Mouse (Mus musculus) liver, adult 2 months (tissue): Measurements from ENCODE around the gene Ogdhl.

Source experiments
- CTCF ChIP-seq: fragments of 200-500 bp; IDR thresholded peaks from 2 replicates; pipeline ENCODE4 v1.5.1; 2011; ENCODE audit warnings: low read depth, low read length, control low read depth
- POLR2A ChIP-seq: fragments of 200-500 bp; IDR thresholded peaks from 2 replicates; pipeline ENCODE4 v1.6.1; 2011; ENCODE audit warnings: low read length, control low read depth; ENCODE audit not compliant: insufficient read depth; ENCODE audit errors: extremely low read depth

DNA sequence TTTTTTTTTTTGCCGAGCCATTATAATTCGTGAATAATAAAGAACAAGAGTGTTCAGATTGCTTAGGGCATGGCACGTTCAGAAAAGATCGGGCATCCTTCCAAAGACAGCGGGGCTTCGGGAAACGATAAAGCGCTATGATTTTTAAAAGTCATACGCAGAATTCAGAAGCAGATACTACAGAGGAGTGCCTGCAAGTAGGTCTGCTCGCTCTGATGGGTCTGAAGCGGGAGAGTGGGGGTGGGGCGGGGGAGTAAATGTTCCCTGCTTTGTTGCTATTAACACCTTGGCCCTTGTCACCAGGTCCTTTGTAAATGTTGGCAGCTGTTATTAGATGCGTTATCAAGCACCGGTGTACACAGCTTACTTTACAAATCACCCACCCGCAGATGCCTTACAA, 59.8 kb downstream of the Ogdhl start:
- TF ChIP-seq POLR2A (no peak), CTCF (no peak)
